Mouse (Mus musculus) CH12.LX (cell line): ENCODE results near the gene Ercc5. TPM values are rescaled to one million over a fixed set of nuclear protein-coding genes. Genes with fewer than 3 reads are reported as not detected.

Experiments
- DNase-seq: peaks from one replicate; pipeline ENCODE4 v3.0.0-alpha.2; 2013; ENCODE audit errors: extremely low read depth
- H3K27ac ChIP-seq: 2 replicates; pipeline ENCODE4 v1.5.1; 2012; ENCODE audit warnings: low read depth, mild to moderate bottlenecking, control low read depth, moderate library complexity; ENCODE audit not compliant: insufficient read depth
- H3K27me3 ChIP-seq: replicated peaks from 2 replicates; pipeline ENCODE3; 2012; ENCODE audit warnings: inconsistent platforms
- H3K36me3 ChIP-seq, 2 experiments: replicated peaks in 1 of 2; 2 replicates each; pipeline versions ENCODE3 to v1.6.1; 2012; ENCODE audit warnings: inconsistent platforms in 1 of 2, low read length in 1 of 2, mild to moderate bottlenecking in 1 of 2, mixed read lengths in 1 of 2, moderate library complexity in 1 of 2; ENCODE audit not compliant: control insufficient read depth in 1 of 2, insufficient read depth in 1 of 2
- H3K4me1 ChIP-seq, 2 experiments: 2 replicates each; pipeline ENCODE4 v1.6.1; 2012; ENCODE audit warnings: inconsistent platforms in 1 of 2, moderate library complexity in 1 of 2; ENCODE audit not compliant: insufficient read depth in 2 of 2, control insufficient read depth in 1 of 2
- H3K4me2 ChIP-seq: 2 replicates; pipeline ENCODE4 v1.6.1; 2012; ENCODE audit warnings: low read depth, mild to moderate bottlenecking, control low read depth; ENCODE audit not compliant: poor library complexity, insufficient read depth, severe bottlenecking
- H3K4me3 ChIP-seq, 3 experiments: fragments of 150-350 bp in 1 of 3; sonication (generic) in 1 of 3; replicated peaks in 1 of 3; 2 replicates each; pipeline versions ENCODE3 to v1.5.1; 2011 to 2012; ENCODE audit warnings: low read depth in 2 of 3, low read length in 2 of 3, mild to moderate bottlenecking in 2 of 3, moderate library complexity in 2 of 3, control low read depth in 1 of 3, improper control_type of control experiment in 1 of 3, inconsistent platforms in 1 of 3, mixed read lengths in 1 of 3; ENCODE audit not compliant: poor library complexity in 1 of 3
- H3K79me2 ChIP-seq: replicated peaks from 2 replicates; pipeline ENCODE4 v1.6.1; 2012; ENCODE audit warnings: mild to moderate bottlenecking, moderate library complexity; ENCODE audit not compliant: control insufficient read depth, poor library complexity, insufficient read depth, severe bottlenecking; ENCODE audit errors: extremely low read depth
- H3K9ac ChIP-seq: 2 replicates; pipeline ENCODE4 v1.6.1; 2012; ENCODE audit warnings: low read depth, mild to moderate bottlenecking, control low read depth, moderate library complexity; ENCODE audit not compliant: insufficient read depth
- H3K9me3 ChIP-seq: replicated peaks from 2 replicates; pipeline ENCODE3; 2012; ENCODE audit warnings: low read length, inconsistent platforms, mixed read lengths
- BHLHE40 ChIP-seq: IDR thresholded peaks from 2 replicates; pipeline ENCODE4 v1.6.1; 2011; ENCODE audit warnings: mild to moderate bottlenecking, low read depth, low read length, improper control_type of control experiment
- CHD1 ChIP-seq: IDR thresholded peaks from 2 replicates; pipeline ENCODE4 v1.6.1; 2012; ENCODE audit warnings: low read depth, low read length, improper control_type of control experiment, inconsistent platforms
- CTCF ChIP-seq, 2 experiments: IDR thresholded peaks in 1 of 2; conservative IDR thresholded peaks in 1 of 2; 2 replicates each; pipeline ENCODE4 v1.5.1; 2011 to 2012; ENCODE audit warnings: low read depth in 2 of 2, low read length in 2 of 2, improper control_type of control experiment in 1 of 2, inconsistent platforms in 1 of 2, mild to moderate bottlenecking in 1 of 2, moderate library complexity in 1 of 2
- E2F4 ChIP-seq: IDR thresholded peaks from 2 replicates; pipeline ENCODE4 v1.6.1; 2011; ENCODE audit warnings: low read depth, low read length, improper control_type of control experiment; ENCODE audit not compliant: insufficient replicate concordance
- ELF1 ChIP-seq: IDR thresholded peaks from 2 replicates; pipeline ENCODE4 v1.6.1; 2014; ENCODE audit warnings: low read depth, mild to moderate bottlenecking, inconsistent platforms, low read length, improper control_type of control experiment
- EP300 ChIP-seq: IDR thresholded peaks from 2 replicates; pipeline ENCODE4 v1.6.1; 2011; ENCODE audit warnings: low read length, improper control_type of control experiment
- ETS1 ChIP-seq: conservative IDR thresholded peaks from 2 replicates; pipeline ENCODE4 v1.6.1; 2012; ENCODE audit warnings: low read depth, mild to moderate bottlenecking, inconsistent platforms, low read length, improper control_type of control experiment, moderate library complexity
- GABPA ChIP-seq: IDR thresholded peaks from 2 replicates; pipeline ENCODE4 v1.6.1; 2012; ENCODE audit warnings: low read depth, low read length, improper control_type of control experiment, inconsistent platforms; ENCODE audit not compliant: insufficient replicate concordance
- IRF4 ChIP-seq: IDR thresholded peaks from 2 replicates; pipeline ENCODE4 v1.6.1; 2014; ENCODE audit warnings: low read depth, mild to moderate bottlenecking, inconsistent platforms, low read length, improper control_type of control experiment
- JUN ChIP-seq: IDR thresholded peaks from 2 replicates; pipeline ENCODE4 v1.6.1; 2011; ENCODE audit warnings: low read depth, mild to moderate bottlenecking, low read length, improper control_type of control experiment, moderate library complexity; ENCODE audit not compliant: insufficient read depth
- KAT2A ChIP-seq: IDR thresholded peaks from 2 replicates; pipeline ENCODE4 v1.6.1; 2012; ENCODE audit warnings: low read length, improper control_type of control experiment, inconsistent platforms; ENCODE audit not compliant: insufficient replicate concordance
- MEF2A ChIP-seq: IDR thresholded peaks from 2 replicates; pipeline ENCODE4 v1.6.1; 2014; ENCODE audit warnings: low read depth, mild to moderate bottlenecking, inconsistent platforms, low read length, improper control_type of control experiment, borderline replicate concordance
- MXI1 ChIP-seq: IDR thresholded peaks from 2 replicates; pipeline ENCODE4 v1.6.1; 2011; ENCODE audit warnings: mild to moderate bottlenecking, low read depth, low read length, improper control_type of control experiment
- NRF1 ChIP-seq: IDR thresholded peaks from 2 replicates; pipeline ENCODE4 v1.6.1; 2014; ENCODE audit warnings: low read depth, mild to moderate bottlenecking, inconsistent platforms, low read length, improper control_type of control experiment, moderate library complexity
- PAX5 ChIP-seq: IDR thresholded peaks from 2 replicates; pipeline ENCODE4 v1.6.1; 2012; ENCODE audit warnings: low read length, inconsistent platforms, mixed read lengths
- POLR2A ChIP-seq: IDR thresholded peaks from 2 replicates; pipeline ENCODE4 v1.6.1; 2011; ENCODE audit warnings: low read depth, mild to moderate bottlenecking, improper control_type of control experiment, low read length
- POLR2AphosphoS2 ChIP-seq: IDR thresholded peaks from 2 replicates; pipeline ENCODE4 v1.6.1; 2011; ENCODE audit warnings: low read depth, low read length, improper control_type of control experiment
- RAD21 ChIP-seq: IDR thresholded peaks from 2 replicates; pipeline ENCODE4 v1.6.1; 2011; ENCODE audit warnings: low read depth, mild to moderate bottlenecking, low read length, improper control_type of control experiment, moderate library complexity
- SIN3A ChIP-seq: IDR thresholded peaks from 2 replicates; pipeline ENCODE4 v1.6.1; 2012; ENCODE audit warnings: low read length, improper control_type of control experiment, inconsistent platforms
- SMC3 ChIP-seq: IDR thresholded peaks from 2 replicates; pipeline ENCODE4 v1.6.1; 2011; ENCODE audit warnings: low read depth, low read length, improper control_type of control experiment
- TBP ChIP-seq: conservative IDR thresholded peaks from 2 replicates; pipeline ENCODE4 v1.6.1; 2011; ENCODE audit warnings: low read depth, low read length, improper control_type of control experiment
- USF1 ChIP-seq: IDR thresholded peaks from 2 replicates; pipeline ENCODE4 v1.6.1; 2014; ENCODE audit warnings: low read depth, mild to moderate bottlenecking, inconsistent platforms, low read length, improper control_type of control experiment
- ZC3H11A ChIP-seq: IDR thresholded peaks from 2 replicates; pipeline ENCODE4 v1.6.1; 2012; ENCODE audit warnings: low read depth, mild to moderate bottlenecking, inconsistent platforms, low read length, improper control_type of control experiment
- ZKSCAN1 ChIP-seq: IDR thresholded peaks from 2 replicates; pipeline ENCODE4 v1.6.1; 2012; ENCODE audit warnings: low read depth, inconsistent platforms, low read length, improper control_type of control experiment, borderline replicate concordance
- ZMIZ1 ChIP-seq: IDR thresholded peaks from 2 replicates; pipeline ENCODE4 v1.6.1; 2012; ENCODE audit warnings: low read depth, mild to moderate bottlenecking, inconsistent platforms, low read length, improper control_type of control experiment
- dilution Hi-C: fragments of 300-500 bp; cut with MboI; formaldehyde crosslinking; loops from 2 replicates; pipeline ENCODE4 v1.14.3; 2020; ENCODE audit warnings: low sequenced_read_pairs; ENCODE audit not compliant: extremely low pct_unique_long_range_greater_than_20kb, extremely low pct_ligation_motif_present
- in situ Hi-C: fragments of 300-500 bp; cut with MboI; formaldehyde crosslinking; loops from 3 replicates; pipeline ENCODE4 v1.14.3; 2019; ENCODE audit warnings: low sequenced_read_pairs, low pct_ligation_motif_present, low pct_unique_long_range_greater_than_20kb, mixed read lengths
- polyA plus RNA-seq: library from polyadenylated mRNA; unstranded; fragments of >175 nt; gene quantifications from 2 replicates; pipeline ENCODE4 v1.2.1, GENCODE M21; 2012; ENCODE audit warnings: low read depth; ENCODE audit not compliant: insufficient read length
- total RNA-seq, 2 experiments: library from RNA; depleted of rRNA; stranded (reverse); fragments of 300-350 nt in 1 of 2; fragments of >200 nt in 1 of 2; gene quantifications; 2 replicates each; pipeline ENCODE4 v1.2.3; 2012 to 2014

Ercc5 gene
- total and polyA plus RNA-seq, 3 experiments: 7.1 to 11.7 (median 8.2) TPM

DNA sequence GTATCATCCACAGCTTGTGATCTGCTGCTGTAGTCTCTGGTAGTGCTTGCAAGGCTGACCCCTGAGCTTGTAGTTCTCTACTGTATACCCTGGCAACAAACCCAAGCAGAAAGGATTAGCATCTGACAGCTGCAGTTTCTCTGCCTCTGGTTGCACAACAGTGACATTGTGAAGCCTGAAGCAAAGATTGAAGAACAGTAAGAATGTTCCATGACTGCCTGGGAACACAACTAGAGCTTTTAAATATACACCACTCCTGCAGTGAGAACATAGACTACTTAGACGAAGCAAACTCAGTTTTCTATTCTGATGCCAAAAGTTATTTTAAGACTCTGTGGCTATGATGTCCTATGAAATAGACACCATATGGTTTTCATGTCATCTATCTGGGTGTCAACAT lies 71.3 kb downstream of the Ercc5 start, which contains the start of gene Mettl21e:
TSS of gene Mettl21e (minus strand) at position 86 of the 400 bp plus-strand sequence.
- Histone ChIP-seq H3K79me2 (no peaks in the 10 kb centered on the region), H3K4me2 (no peak within 1 kb of the TSS), H3K9me3 (no peaks in the 10 kb centered on the region), H3K4me1 (no peaks in the 10 kb centered on the region), H3K27ac (no peak within 1 kb of the TSS), H3K4me3 (no peak within 1 kb of the TSS), H3K9ac (no peak within 1 kb of the TSS), H3K36me3 (no peaks in the 10 kb centered on the region), H3K27me3 (no peaks in the 10 kb centered on the region)
- in situ Hi-C loops: no loop called here
- no peak for TF ChIP-seq ETS1
- TF ChIP-seq BHLHE40: no peak
- TF ChIP-seq USF1: no peak
- no peak for TF ChIP-seq MEF2A
- no peak for TF ChIP-seq PAX5
- no peak for TF ChIP-seq JUN
- no peak for TF ChIP-seq SMC3
- no peak for TF ChIP-seq MXI1
- TF ChIP-seq GABPA: no peak
- no peak for TF ChIP-seq CHD1
- no peak for TF ChIP-seq SIN3A
- no peak for TF ChIP-seq POLR2A
- no peak for TF ChIP-seq IRF4
- no peak for TF ChIP-seq ELF1
- no peak for TF ChIP-seq ZMIZ1
- no peak for TF ChIP-seq KAT2A
- no peak for TF ChIP-seq TBP
- TF ChIP-seq NRF1: no peak
- no peak for TF ChIP-seq ZC3H11A
- no peak for TF ChIP-seq CTCF (conservative IDR thresholded peaks at IDR 0.05 in 1 of 2, IDR thresholded peaks at IDR 0.05 in 1 of 2; ENCODE audit: low read depth in 2 of 2, low read length in 2 of 2)
- no peak for DNase-seq
- dilution Hi-C loops: no loop called here

GRCm38 (mm10) chr1:44229044-44229443 lies 81.5 kb downstream of the Ercc5 start:
- TF ChIP-seq ZC3H11A (peak; percentile 46; the same call in 1 of the 2 replicates), GABPA (no peak), CHD1 (no peak), ZMIZ1 (no peak), KAT2A (no peak), EP300 (no peak), SMC3 (peak; percentile 74), POLR2A (no peak), CTCF (conservative IDR thresholded peaks at IDR 0.05 in 1 of 2, IDR thresholded peaks at IDR 0.05 in 1 of 2; ENCODE audit: low read depth in 2 of 2, low read length in 2 of 2) (peak; percentile 9 to 76; a peak in 3 of 4 replicates), MXI1 (no peak), USF1 (no peak), POLR2AphosphoS2 (no peak), ZKSCAN1 (no peak), TBP (no peak), RAD21 (peak; percentile 77), MEF2A (no peak), E2F4 (no peak)
- dilution Hi-C loops: no loop called here
- Histone ChIP-seq H3K4me1 (no peaks in the 10 kb centered on the region), H3K4me2 (no peak overlapping the region), H3K4me3 (no peak overlapping the region), H3K9me3 (no peaks in the 10 kb centered on the region), H3K36me3 (no peaks in the 10 kb centered on the region), H3K27me3 (no peaks in the 10 kb centered on the region), H3K9ac (no peak overlapping the region), H3K79me2 (no peaks in the 10 kb centered on the region), H3K27ac (no peak overlapping the region)
- peak; percentile 52 for DNase-seq
- in situ Hi-C loops: no loop called here
